Mouse (Mus musculus) CD4-positive, CD25-positive, alpha-beta regulatory T cell, adult 2 months (primary cell): ENCODE data around the gene Setd1a.
A peak's percentile ranks its signal among the peaks of the same experiment; 100 is the strongest.

Experiments
- DNase-seq: peaks from one replicate; pipeline ENCODE4 v3.0.0-alpha.2; 2012; ENCODE audit warnings: low read depth, low spot score

Setd1a gene

GRCm38 (mm10) chr7:127800435-127801009 lies 24.1 kb downstream of the Setd1a start, which contains the start of gene Hsd3b7:
Hsd3b7 (plus strand) TSS chr7:127800604.
- peak; percentile 84 for DNase-seq

- no peak for DNase-seq
Measured at GRCm38 (mm10) chr7:127801010-127801621, 24.6 kb downstream of the Setd1a start.

GRCm38 (mm10) chr7:127802313-127802712 lies 25.8 kb downstream of the Setd1a start:
- DNase-seq, result no peak

GRCm38 (mm10) chr7:127808821-127809220 lies 32.4 kb downstream of the Setd1a start:
- no peak for DNase-seq

GRCm38 (mm10) chr7:127809846-127810245 lies 33.4 kb downstream of the Setd1a start:
- no peak for DNase-seq

GRCm38 (mm10) chr7:127810650-127811049 lies 34.2 kb downstream of the Setd1a start:
- DNase-seq, result no peak

GRCm38 (mm10) chr7:127811240-127811639 lies 34.8 kb downstream of the Setd1a start:
- no peak for DNase-seq

- DNase-seq, result no peak
Measured at GRCm38 (mm10) chr7:127812292-127812691, 35.8 kb downstream of the Setd1a start.

- DNase-seq, result no peak
Measured at GRCm38 (mm10) chr7:127813821-127814220, 37.4 kb downstream of the Setd1a start.

- DNase-seq, result no peak
Measured at GRCm38 (mm10) chr7:127814241-127814921, 37.9 kb downstream of the Setd1a start.

GRCm38 (mm10) chr7:127815116-127815665 lies 38.7 kb downstream of the Setd1a start:
- no peak for DNase-seq

GRCm38 (mm10) chr7:127815954-127816821 lies 39.7 kb downstream of the Setd1a start:
- peak; percentile 41 for DNase-seq

- DNase-seq, result no peak
Measured at GRCm38 (mm10) chr7:127817053-127817452, 40.6 kb downstream of the Setd1a start.

GRCm38 (mm10) chr7:127817776-127818175 lies 41.3 kb downstream of the Setd1a start:
- no peak for DNase-seq

- DNase-seq, result no peak
Measured at GRCm38 (mm10) chr7:127820836-127821509, 44.5 kb downstream of the Setd1a start.

GRCm38 (mm10) chr7:127822494-127822893 lies 46.0 kb downstream of the Setd1a start:
- no peak for DNase-seq

GRCm38 (mm10) chr7:127823236-127824171 lies 47.0 kb downstream of the Setd1a start:
- no peak for DNase-seq

GRCm38 (mm10) chr7:127824176-127824871 lies 47.9 kb downstream of the Setd1a start, which contains the start of the genes Stx4a and Stx1b:
Stx4a (plus strand) TSS chr7:127824294.
Stx1b (minus strand) TSS chr7:127824549.
- DNase-seq, result no peak

GRCm38 (mm10) chr7:127835550-127835949 lies 59.1 kb downstream of the Setd1a start:
- no peak for DNase-seq
